Mouse (Mus musculus): ENCODE measurements at regions not wholly inside any gene's neighbourhood (a gene's known extent, or its start where the extent isn't known, plus 50 kb on each side); places are given as distances from the start of the nearest gene placed in this dataset.

DNA sequence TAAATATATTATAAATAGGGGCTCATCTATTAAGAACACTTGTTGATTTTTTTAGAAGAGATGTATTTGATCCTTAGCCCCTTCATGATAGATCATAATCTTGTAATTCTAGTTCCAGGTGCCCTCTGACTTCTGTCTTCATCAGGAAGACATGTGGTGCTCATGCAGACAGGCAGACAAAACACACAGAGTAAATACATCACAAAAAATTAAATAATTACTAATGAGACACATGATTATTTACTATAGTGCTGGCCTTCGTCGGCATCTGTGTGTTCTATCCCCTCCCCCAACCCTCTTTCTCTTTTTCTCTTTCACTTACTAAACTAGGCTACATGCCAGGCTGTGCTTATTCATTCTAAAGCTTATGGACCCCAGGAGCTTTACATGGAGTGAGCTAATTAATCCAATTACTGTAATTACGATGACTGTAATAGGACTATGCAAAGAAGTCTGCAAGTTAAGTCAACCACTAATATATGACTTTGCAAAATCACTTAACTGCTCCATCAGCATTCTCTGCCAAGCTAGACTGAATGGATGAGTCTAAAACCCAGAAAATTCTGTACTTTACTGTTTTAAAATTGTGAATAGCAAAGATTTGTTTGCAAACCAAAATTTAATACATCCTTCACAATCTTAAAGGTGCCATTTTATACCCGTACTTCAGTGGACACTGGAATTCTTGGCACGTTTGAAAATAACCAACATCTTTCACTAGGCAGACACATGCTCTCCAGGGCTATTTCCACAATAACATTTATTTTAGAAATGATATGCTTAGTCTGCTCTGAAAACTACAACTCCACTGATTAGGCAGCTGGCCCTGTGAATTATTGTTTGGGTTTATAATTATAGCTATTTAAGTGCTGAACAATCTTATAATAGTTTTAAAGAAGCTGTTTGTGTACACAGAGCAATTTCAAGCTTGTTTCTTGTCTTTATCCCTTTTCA lies 659.9 kb downstream of the Slc22a22 start:
- peak; percentile 94 for ATAC-seq
- Histone ChIP-seq H3K27ac (no peak overlapping the region), H3K27me3 (peaks cover 45% of the 10 kb centered on the region), H3K4me3 (no peak overlapping the region), H3K36me3 (ENCODE audit: poor library complexity, severe bottlenecking) (no peaks in the 10 kb centered on the region), H3K9ac (no peak overlapping the region), H3K9me3 (replicated peaks) (no peaks in the 10 kb centered on the region), H3K4me2 (no peak overlapping the region), H3K4me1 (no peaks in the 10 kb centered on the region)
- 11% methylated on average over 5 of the region's 5 CpGs for WGBS

DNA sequence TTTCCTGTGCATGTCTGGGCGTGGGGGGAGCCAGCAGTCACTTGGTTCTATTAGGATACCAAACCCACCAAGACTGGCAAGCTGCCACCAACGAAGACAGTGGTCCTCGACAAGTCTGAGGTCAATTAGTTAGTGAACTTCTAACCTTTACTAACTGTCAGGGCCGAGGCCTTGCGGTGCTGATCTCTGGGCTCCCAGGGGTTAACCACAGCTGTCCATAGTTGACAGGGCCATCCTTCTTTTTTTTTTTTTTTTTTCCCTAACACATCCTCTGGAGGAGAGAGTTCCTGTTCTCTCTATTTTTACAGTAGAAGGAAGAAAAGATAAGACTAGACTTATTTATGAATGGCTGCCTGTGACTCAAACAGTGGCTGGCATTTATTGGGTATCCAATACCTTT lies 663.5 kb downstream of the Slc22a22 start:
- H3K27me3 ChIP-seq = peaks cover 37% of the 10 kb centered on the region
- no peak overlapping the region for H3K4me3 ChIP-seq
- H3K36me3 ChIP-seq (ENCODE audit: poor library complexity, severe bottlenecking) = no peaks in the 10 kb centered on the region
- H3K27ac ChIP-seq = no peak overlapping the region
- no peaks in the 10 kb centered on the region for H3K9me3 ChIP-seq (replicated peaks)
- no peak overlapping the region for H3K9ac ChIP-seq
- WGBS = 58% methylated on average over 5 of the region's 5 CpGs
- no peak overlapping the region for H3K4me2 ChIP-seq
- no peak for ATAC-seq
- H3K4me1 ChIP-seq = no peaks in the 10 kb centered on the region

DNA sequence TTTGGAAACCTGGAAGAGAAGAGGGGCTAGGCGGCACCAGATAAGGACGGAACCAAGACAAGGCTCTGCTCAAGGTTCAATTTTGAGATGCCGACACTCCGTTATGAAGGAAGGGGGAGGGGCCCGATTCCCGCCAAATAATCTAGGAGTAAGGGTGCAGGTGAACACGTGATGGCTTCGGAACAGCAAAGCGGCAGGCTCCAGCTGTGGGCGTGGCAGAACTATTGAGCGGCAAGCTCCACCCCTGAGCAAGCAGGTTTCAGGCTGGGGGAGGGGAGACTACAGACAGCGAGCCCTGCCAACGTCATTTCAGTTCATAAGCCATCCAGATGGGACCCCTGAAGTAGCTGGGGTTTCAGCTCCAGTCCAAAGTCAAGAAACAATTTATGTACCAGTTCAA lies 667.3 kb downstream of the Slc22a22 start:
- no peak for ATAC-seq
- Histone ChIP-seq H3K4me2 (peak overlapping the region; percentile 33), H3K27ac (no peak overlapping the region), H3K27me3 (peaks cover 20% of the 10 kb centered on the region), H3K4me3 (no peak overlapping the region), H3K9ac (no peak overlapping the region), H3K9me3 (replicated peaks) (no peaks in the 10 kb centered on the region), H3K4me1 (no peaks in the 10 kb centered on the region), H3K36me3 (ENCODE audit: poor library complexity, severe bottlenecking) (no peaks in the 10 kb centered on the region)
- WGBS = 47% methylated on average over 13 of the region's 13 CpGs

DNA sequence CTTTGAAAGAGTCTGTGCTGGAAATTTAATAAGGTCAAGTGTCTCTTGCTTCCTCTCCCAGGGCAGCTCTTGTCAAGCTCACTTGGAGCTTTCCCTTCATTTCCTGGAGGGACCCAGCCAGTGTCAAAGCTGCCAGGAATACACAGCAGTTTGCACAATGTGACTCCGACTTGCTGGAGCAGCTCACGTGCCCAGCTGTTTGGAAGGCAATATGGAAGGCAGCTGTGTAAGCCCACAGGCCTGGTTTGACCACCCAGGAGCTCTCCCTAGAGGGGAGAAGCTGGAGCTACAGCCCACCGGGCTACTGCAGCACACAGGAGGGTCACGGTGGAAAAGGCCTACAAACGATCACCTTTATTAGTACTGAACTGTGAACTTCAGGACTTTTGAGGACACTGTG lies 669.8 kb downstream of the Slc22a22 start:
- no peak overlapping the region for H3K4me2 ChIP-seq
- H3K27ac ChIP-seq = no peak overlapping the region
- no peaks in the 10 kb centered on the region for H3K9me3 ChIP-seq (replicated peaks)
- no peaks in the 10 kb centered on the region for H3K36me3 ChIP-seq (ENCODE audit: poor library complexity, severe bottlenecking)
- H3K27me3 ChIP-seq = peaks cover 13% of the 10 kb centered on the region; the same call in 1 of the 2 replicates
- 66% methylated on average over 5 of the region's 5 CpGs for WGBS
- H3K4me1 ChIP-seq = no peaks in the 10 kb centered on the region
- H3K9ac ChIP-seq = no peak overlapping the region
- H3K4me3 ChIP-seq = no peak overlapping the region
- no peak for ATAC-seq

DNA sequence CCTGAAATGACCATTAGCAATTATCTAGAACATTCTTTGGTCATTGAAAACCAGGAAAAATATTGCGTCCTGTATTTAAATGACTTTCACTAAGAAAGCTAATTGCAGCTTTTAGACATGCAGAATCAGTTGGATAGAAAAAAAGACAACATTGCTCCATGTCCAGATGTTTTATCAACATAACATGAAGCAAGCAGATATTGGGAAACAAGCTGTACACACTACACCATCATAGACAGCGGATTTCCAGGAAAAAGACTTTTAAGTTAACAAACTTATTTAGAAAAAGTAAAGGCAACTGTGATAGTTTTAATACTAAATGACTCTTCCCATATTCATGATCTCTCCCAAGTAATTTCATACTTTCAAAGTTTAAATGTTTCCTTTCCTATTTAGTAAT lies 675.5 kb downstream of the Slc22a22 start:
- H3K4me3 ChIP-seq = no peak overlapping the region
- no peak overlapping the region for H3K4me2 ChIP-seq
- ATAC-seq = no peak
- H3K27me3 ChIP-seq = no peaks in the 10 kb centered on the region
- H3K4me1 ChIP-seq = no peaks in the 10 kb centered on the region
- no peak overlapping the region for H3K9ac ChIP-seq
- H3K27ac ChIP-seq = no peak overlapping the region
- H3K9me3 ChIP-seq (replicated peaks) = no peaks in the 10 kb centered on the region
- no peaks in the 10 kb centered on the region for H3K36me3 ChIP-seq (ENCODE audit: poor library complexity, severe bottlenecking)
- 96% methylated on average over 2 of the region's 2 CpGs for WGBS

DNA sequence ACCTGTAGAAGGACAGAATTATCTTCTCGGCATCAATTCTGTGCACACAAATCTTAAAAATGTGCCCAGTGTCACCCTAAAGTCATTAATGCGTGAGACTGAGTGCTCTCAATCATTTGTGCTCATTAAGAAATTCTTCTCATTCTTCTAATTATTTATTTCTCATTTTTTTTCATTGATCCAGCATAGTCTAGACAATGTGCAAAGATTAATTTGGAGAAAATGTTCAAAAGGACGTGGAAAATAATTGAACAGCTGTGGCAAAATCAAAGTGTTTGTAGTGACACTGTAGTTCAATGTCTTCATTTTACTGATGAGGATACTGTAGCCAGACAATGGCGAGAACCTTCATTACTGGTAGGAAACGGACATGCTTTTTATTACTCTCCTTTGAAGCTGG lies 702.0 kb downstream of the Slc22a22 start:
- 64% methylated on average over 5 of the region's 5 CpGs for WGBS
- no peak overlapping the region for H3K27ac ChIP-seq
- no peak overlapping the region for H3K4me3 ChIP-seq
- H3K4me1 ChIP-seq = no peaks in the 10 kb centered on the region
- no peak for ATAC-seq
- no peak overlapping the region for H3K9ac ChIP-seq
- no peaks in the 10 kb centered on the region for H3K36me3 ChIP-seq (ENCODE audit: poor library complexity, severe bottlenecking)
- no peak overlapping the region for H3K4me2 ChIP-seq
- H3K27me3 ChIP-seq = no peaks in the 10 kb centered on the region
- no peaks in the 10 kb centered on the region for H3K9me3 ChIP-seq (replicated peaks)

DNA sequence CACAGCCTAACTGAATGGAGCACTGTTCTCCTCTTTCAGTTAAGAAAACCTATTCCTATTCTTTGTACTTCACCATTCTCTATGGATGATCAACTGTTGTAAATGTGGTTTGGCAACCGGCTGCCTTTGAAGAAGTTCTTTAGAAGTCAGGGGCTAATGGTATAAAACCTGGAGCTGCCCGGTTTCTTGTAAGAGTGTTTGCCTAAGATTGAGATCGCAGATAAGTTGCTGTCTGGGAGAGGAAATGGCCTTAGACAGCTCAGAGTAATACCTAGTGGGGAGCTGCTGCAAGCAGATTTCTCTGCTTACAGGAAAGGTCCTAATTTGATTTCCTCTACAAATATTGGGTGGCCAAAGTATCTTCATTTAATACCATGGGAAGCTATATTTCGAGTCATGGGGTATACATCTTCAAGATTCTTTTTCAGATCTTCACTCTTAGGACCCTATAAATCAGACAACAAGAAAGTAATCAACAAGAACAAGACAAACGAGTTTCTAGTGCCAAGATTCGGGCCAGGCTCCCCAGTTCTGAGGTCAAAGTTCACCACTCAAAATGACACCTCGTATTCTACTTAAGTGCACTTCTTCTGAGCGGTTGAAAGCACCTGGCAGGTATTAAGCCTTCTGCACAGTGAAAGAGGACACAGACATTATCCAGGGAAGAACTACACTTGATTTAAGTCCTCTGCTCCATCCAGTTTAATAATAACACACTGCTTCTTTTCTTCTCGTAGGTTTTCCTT lies 702.6 kb downstream of the Slc22a22 start:
- WGBS = 71% methylated on average over 9 of the region's 9 CpGs
- H3K4me1 ChIP-seq = no peaks in the 10 kb centered on the region
- H3K9ac ChIP-seq = no peak overlapping the region
- H3K27ac ChIP-seq = no peak overlapping the region
- no peaks in the 10 kb centered on the region for H3K36me3 ChIP-seq (ENCODE audit: poor library complexity, severe bottlenecking)
- H3K4me2 ChIP-seq = no peak overlapping the region
- H3K4me3 ChIP-seq = no peak overlapping the region
- no peak for ATAC-seq
- H3K27me3 ChIP-seq = no peaks in the 10 kb centered on the region
- no peaks in the 10 kb centered on the region for H3K9me3 ChIP-seq (replicated peaks)

DNA sequence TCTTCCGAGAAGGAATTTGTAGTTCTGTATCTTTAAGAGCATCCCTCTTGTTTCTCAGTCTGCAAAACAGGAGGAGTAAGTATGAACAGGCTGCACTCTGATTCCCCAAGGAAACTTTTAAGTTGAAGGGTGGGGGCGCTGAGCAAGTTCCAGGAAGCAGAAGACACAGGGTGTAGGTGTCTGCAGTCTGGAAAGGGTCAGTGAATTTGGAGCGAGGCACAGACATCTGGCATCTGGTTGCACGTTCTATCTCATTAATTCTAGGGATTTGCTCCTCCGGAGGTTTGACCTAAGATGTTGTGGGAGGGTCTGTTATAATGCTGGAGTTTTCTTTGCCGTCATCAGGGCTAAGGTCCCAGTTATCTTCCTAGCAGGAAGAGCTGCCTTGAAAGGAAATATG lies 711.1 kb downstream of the Slc22a22 start:
- Histone ChIP-seq H3K27ac (no peak overlapping the region), H3K9me3 (replicated peaks) (no peaks in the 10 kb centered on the region), H3K4me1 (0 out of 2 replicates have a peak, but pooled peaks cover 6% of the 10 kb centered on the region), H3K4me2 (no peak overlapping the region), H3K9ac (no peak overlapping the region), H3K27me3 (no peaks in the 10 kb centered on the region), H3K4me3 (no peak overlapping the region), H3K36me3 (ENCODE audit: poor library complexity, severe bottlenecking) (no peaks in the 10 kb centered on the region)
- no peak for ATAC-seq
- WGBS = 75% methylated on average over 6 of the region's 6 CpGs

DNA sequence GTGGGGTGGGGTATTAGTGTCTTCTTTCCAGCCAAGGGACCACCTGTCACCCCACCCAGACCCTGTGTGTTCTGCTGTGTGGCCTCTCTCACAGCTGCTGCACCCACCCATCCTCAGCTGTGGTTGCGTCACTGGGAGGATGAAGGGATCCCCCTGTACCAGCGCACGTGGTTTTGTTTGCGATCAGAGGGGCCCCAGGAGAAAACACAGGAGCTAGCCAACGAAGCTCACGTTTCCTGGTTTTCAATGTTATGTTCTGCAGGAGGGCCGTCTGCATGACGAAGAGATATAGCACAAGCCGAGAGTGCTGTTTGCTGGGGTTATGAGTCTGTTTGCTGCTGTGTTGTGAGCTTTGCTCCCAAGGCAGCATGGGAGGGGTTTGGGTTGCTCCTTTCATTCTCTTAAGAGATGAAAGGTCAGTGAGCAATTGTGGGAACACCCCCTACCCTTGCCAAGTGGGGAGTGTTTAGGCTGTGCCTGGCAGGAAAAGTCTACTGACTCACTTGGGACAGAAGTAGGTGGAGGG lies 712.4 kb downstream of the Slc22a22 start:
- no peak overlapping the region for H3K27ac ChIP-seq
- no peaks in the 10 kb centered on the region for H3K9me3 ChIP-seq (replicated peaks)
- ATAC-seq = no peak
- H3K9ac ChIP-seq = no peak overlapping the region
- H3K4me2 ChIP-seq = no peak overlapping the region
- WGBS = 26% methylated on average over 9 of the region's 9 CpGs
- no peaks in the 10 kb centered on the region for H3K36me3 ChIP-seq (ENCODE audit: poor library complexity, severe bottlenecking)
- no peaks in the 10 kb centered on the region for H3K27me3 ChIP-seq
- 0 out of 2 replicates have a peak, but pooled peaks cover 6% of the 10 kb centered on the region for H3K4me1 ChIP-seq
- no peak overlapping the region for H3K4me3 ChIP-seq

DNA sequence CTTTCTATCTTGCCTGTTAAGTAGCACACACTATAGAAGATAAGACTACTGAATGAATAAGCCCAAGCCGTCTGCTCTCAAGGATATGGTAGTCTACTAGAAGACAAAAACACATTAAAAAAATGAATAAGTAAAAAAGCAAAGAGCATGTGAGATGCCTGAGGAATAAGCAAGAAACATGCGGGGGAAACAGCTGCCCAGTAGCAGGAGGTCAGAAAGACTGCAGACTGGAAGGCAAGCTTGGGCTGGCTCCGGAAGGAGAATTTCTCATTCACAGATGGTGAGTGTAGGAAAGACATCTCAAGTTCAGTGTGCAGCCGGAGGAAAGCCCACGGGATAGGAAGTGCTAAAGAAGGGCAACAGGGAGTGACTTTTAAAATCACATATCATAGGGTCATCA lies 713.4 kb downstream of the Slc22a22 start:
- ATAC-seq = no peak
- no peak overlapping the region for H3K4me3 ChIP-seq
- 74% methylated on average over 5 of the region's 5 CpGs for WGBS

DNA sequence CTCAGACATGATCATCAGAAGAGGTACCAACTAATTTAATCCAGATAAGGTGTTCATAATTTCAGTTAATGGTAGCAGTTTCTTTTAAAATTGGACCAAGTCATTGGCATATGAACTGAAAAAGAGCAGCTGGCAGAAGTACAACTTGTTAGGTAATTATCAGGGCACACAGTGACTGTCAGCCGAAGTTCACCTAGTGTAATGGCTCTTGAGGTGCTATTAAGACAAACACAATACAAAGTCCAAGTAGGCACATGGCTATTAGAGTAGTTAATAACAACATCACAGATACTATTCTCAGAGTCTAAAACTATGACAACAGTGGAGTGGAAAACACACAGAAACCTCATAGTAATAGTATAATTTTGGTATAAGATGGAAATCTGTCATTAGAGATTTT lies 730.7 kb downstream of the Slc22a22 start:
- Histone ChIP-seq H3K9ac (no peak overlapping the region), H3K9me3 (replicated peaks) (no peaks in the 10 kb centered on the region), H3K36me3 (ENCODE audit: poor library complexity, severe bottlenecking) (no peaks in the 10 kb centered on the region), H3K27ac (no peak overlapping the region), H3K4me1 (no peaks in the 10 kb centered on the region), H3K27me3 (no peaks in the 10 kb centered on the region), H3K4me3 (no peak overlapping the region), H3K4me2 (no peak overlapping the region)
- WGBS = 41% methylated on average over 1 of the region's 1 CpGs
- no peak for ATAC-seq

More for the DNA sequence above, 713.4 kb downstream of the Slc22a22 start:
- no peaks in the 10 kb centered on the region for H3K27me3 ChIP-seq
- no peak overlapping the region for H3K4me2 ChIP-seq
- no peak overlapping the region for H3K9ac ChIP-seq
- no peak overlapping the region for H3K27ac ChIP-seq
- H3K36me3 ChIP-seq (ENCODE audit: poor library complexity, severe bottlenecking) = no peaks in the 10 kb centered on the region
- 0 out of 2 replicates have a peak, but pooled peaks cover 6% of the 10 kb centered on the region for H3K4me1 ChIP-seq
- no peaks in the 10 kb centered on the region for H3K9me3 ChIP-seq (replicated peaks)

DNA sequence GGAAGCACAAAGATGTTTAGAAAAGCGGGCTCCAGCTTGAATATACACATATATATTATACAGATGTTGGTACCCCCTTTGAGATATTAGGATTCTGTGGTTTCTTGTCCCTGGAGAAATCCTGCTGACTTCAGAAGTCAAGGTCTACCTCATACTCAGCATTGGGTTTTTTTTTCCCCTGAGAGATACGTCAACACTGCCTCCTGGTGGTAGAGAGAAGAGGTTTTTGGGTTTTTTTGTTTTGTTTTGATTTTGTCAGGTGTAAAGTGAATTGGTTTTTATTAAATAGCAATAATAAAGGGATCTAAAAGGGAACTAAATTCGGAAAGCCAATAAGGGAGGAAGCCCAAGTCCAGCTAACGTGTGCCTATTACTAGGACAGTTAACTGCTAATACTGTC lies 732.5 kb downstream of the Slc22a22 start:
- ATAC-seq = no peak
- 36% methylated on average over 4 of the region's 4 CpGs for WGBS
- Histone ChIP-seq H3K9me3 (replicated peaks) (no peaks in the 10 kb centered on the region), H3K4me3 (no peak overlapping the region), H3K9ac (no peak overlapping the region), H3K27me3 (no peaks in the 10 kb centered on the region), H3K36me3 (ENCODE audit: poor library complexity, severe bottlenecking) (no peaks in the 10 kb centered on the region), H3K4me2 (no peak overlapping the region), H3K4me1 (no peaks in the 10 kb centered on the region), H3K27ac (no peak overlapping the region)
